Mouse (Mus musculus) olfactory bulb, adult 2 months (tissue): Measurements from ENCODE around the gene Yipf1.

ENCODE experiments used
- CTCF ChIP-seq: fragments of 200-500 bp; IDR thresholded peaks from 2 replicates; pipeline ENCODE4 v1.5.1; 2012; ENCODE audit warnings: low read depth, mild to moderate bottlenecking, low read length, moderate library complexity; ENCODE audit not compliant: insufficient read depth
- POLR2A ChIP-seq: fragments of 200-500 bp; IDR thresholded peaks from 2 replicates; pipeline ENCODE4 v1.6.1; 2012; ENCODE audit warnings: mild to moderate bottlenecking, low read depth, low read length, moderate library complexity; ENCODE audit not compliant: insufficient read depth

DNA sequence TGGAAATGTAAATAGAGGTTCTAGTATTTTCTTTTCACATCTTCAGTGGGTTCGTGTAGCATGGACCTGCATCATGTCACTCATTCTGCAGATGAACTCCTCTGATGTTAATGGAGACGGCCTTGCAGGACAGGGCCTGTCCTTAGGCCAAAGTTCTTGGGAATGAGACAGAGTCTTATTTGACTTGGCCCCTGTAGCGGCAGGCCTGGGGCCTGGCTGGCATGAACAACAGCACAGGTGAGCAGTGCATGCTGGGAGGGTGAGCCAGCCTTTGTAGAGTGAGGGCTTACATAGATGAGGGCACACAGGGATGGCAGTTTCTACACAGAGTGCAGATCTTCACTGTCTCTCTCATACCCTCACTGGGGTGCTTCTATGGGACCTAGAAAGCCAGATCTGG lies 39.4 kb downstream of the Yipf1 start:
- no peak for TF ChIP-seq CTCF
- TF ChIP-seq POLR2A = no peak
